Mouse (Mus musculus) heart, embryonic 10.5 days (tissue): Measurements from ENCODE around the gene Fryl. TPM values are rescaled to one million over a fixed set of nuclear protein-coding genes. Genes with fewer than 3 reads are reported as not detected.

Experiments used
- DNase-seq: peaks from one replicate; pipeline ENCODE4 v3.0.0-alpha.2; 2017; ENCODE audit warnings: low spot score
- H3K27ac ChIP-seq: fragments of 300-500 bp; sonication (generic); 2 replicates; pipeline ENCODE4 v1.5.1; 2016; ENCODE audit warnings: mild to moderate bottlenecking
- H3K27me3 ChIP-seq: fragments of 300-500 bp; sonication (generic); 2 replicates; pipeline ENCODE4 v1.6.1; 2016; ENCODE audit warnings: mild to moderate bottlenecking; ENCODE audit not compliant: poor library complexity, insufficient read depth, severe bottlenecking
- H3K36me3 ChIP-seq: fragments of 300-500 bp; sonication (generic); 2 replicates; pipeline ENCODE4 v1.6.1; 2016; ENCODE audit warnings: mild to moderate bottlenecking, moderate library complexity
- H3K4me1 ChIP-seq: fragments of 300-500 bp; sonication (generic); 2 replicates; pipeline ENCODE4 v1.6.1; 2016; ENCODE audit warnings: mild to moderate bottlenecking
- H3K4me3 ChIP-seq: fragments of 300-500 bp; sonication (generic); 2 replicates; pipeline ENCODE4 v1.5.1; 2016; ENCODE audit warnings: mild to moderate bottlenecking, moderate library complexity
- H3K9me3 ChIP-seq: fragments of 300-500 bp; sonication (generic); 2 replicates; pipeline ENCODE4 v1.6.1; 2016; ENCODE audit warnings: mild to moderate bottlenecking, moderate library complexity
- WGBS: fragments of 180-500 bp; shearing (Covaris S2); methylation state at CpG from one replicate; pipeline ENCODE4 v1.1.7; 2016; 5-methylcytosine and 5-hydroxymethylcytosine counted together
- polyA plus RNA-seq: library from polyadenylated mRNA; unstranded; fragments of >200 nt; fragmentation: Nextera tagmentation; extraction: Ambion mirVana; gene quantifications from 2 replicates; pipeline ENCODE4 v1.2.1, GENCODE M21; 2016

Fryl gene
- polyA plus RNA-seq, 1 experiment from 2014 or later = 27.7 TPM

- Histone ChIP-seq H3K36me3 (peaks cover 3% of the 10 kb centered on the region; the same call in 1 of the 2 replicates), H3K4me1 (peaks cover 42% of the 10 kb centered on the region), H3K27me3 (no peaks in the 10 kb centered on the region), H3K4me3 (no peak overlapping the region), H3K27ac (no peak overlapping the region), H3K9me3 (no peaks in the 10 kb centered on the region)
- 80% methylated on average over 7 of the region's 7 CpGs for WGBS
- DNase-seq = no peak
Observed at GRCm38 (mm10) chr5:73197796-73198195, 58.6 kb downstream of the Fryl start.

GRCm38 (mm10) chr5:73194740-73195139 is 61.7 kb downstream of the Fryl start:
- H3K27ac ChIP-seq = 0 out of 2 replicates have a peak overlapping the region, but pooled peaks have one; percentile 83
- 93% methylated on average over 14 of the region's 14 CpGs for WGBS
- H3K9me3 ChIP-seq = no peaks in the 10 kb centered on the region
- H3K36me3 ChIP-seq = peaks cover 3% of the 10 kb centered on the region; the same call in 1 of the 2 replicates
- H3K27me3 ChIP-seq = no peaks in the 10 kb centered on the region
- DNase-seq = no peak
- H3K4me3 ChIP-seq = no peak overlapping the region
- peaks cover 27% of the 10 kb centered on the region for H3K4me1 ChIP-seq

- peak overlapping the region; percentile 83 for H3K27ac ChIP-seq
- DNase-seq = peak; percentile 88
- H3K4me3 ChIP-seq = 0 out of 2 replicates have a peak overlapping the region, but pooled peaks have one; percentile 16
- 22% methylated on average over 8 of the region's 8 CpGs for WGBS
- no peaks in the 10 kb centered on the region for H3K27me3 ChIP-seq
- peaks cover 28% of the 10 kb centered on the region for H3K4me1 ChIP-seq
- H3K9me3 ChIP-seq = no peaks in the 10 kb centered on the region
- peaks cover 3% of the 10 kb centered on the region; the same call in 1 of the 2 replicates for H3K36me3 ChIP-seq
Observed at GRCm38 (mm10) chr5:73194083-73194570, 62.3 kb downstream of the Fryl start.

GRCm38 (mm10) chr5:73193627-73194026 is 62.8 kb downstream of the Fryl start:
- H3K36me3 ChIP-seq = peaks cover 5% of the 10 kb centered on the region; the same call in 1 of the 2 replicates
- H3K4me3 ChIP-seq = 0 out of 2 replicates have a peak overlapping the region, but pooled peaks have one; percentile 16
- H3K9me3 ChIP-seq = no peaks in the 10 kb centered on the region
- DNase-seq = peak; percentile 86
- H3K4me1 ChIP-seq = peaks cover 33% of the 10 kb centered on the region
- 29% methylated on average over 10 of the region's 10 CpGs for WGBS
- no peaks in the 10 kb centered on the region for H3K27me3 ChIP-seq
- H3K27ac ChIP-seq = peak overlapping the region; percentile 83

- DNase-seq = no peak
- Histone ChIP-seq H3K27ac (peak overlapping the region; percentile 83; the same call in 1 of the 2 replicates), H3K4me1 (peaks cover 39% of the 10 kb centered on the region), H3K36me3 (peaks cover 5% of the 10 kb centered on the region; the same call in 1 of the 2 replicates), H3K9me3 (no peaks in the 10 kb centered on the region), H3K4me3 (no peak overlapping the region), H3K27me3 (no peaks in the 10 kb centered on the region)
- WGBS = 83% methylated on average over 13 of the region's 13 CpGs
Observed at GRCm38 (mm10) chr5:73192870-73193576, 63.4 kb downstream of the Fryl start.

- H3K27ac ChIP-seq = 0 out of 2 replicates have a peak overlapping the region, but pooled peaks have one; percentile 42
- no peaks in the 10 kb centered on the region for H3K27me3 ChIP-seq
- WGBS = 39% methylated on average over 11 of the region's 11 CpGs
- no peak overlapping the region for H3K4me3 ChIP-seq
- peak; percentile 92 for DNase-seq
- H3K9me3 ChIP-seq = no peaks in the 10 kb centered on the region
- peaks cover 5% of the 10 kb centered on the region; the same call in 1 of the 2 replicates for H3K36me3 ChIP-seq
- H3K4me1 ChIP-seq = peaks cover 40% of the 10 kb centered on the region
Observed at GRCm38 (mm10) chr5:73191765-73192164, 64.7 kb downstream of the Fryl start.

- Histone ChIP-seq H3K4me3 (no peak overlapping the region; the same call in 1 of the 2 replicates), H3K27me3 (no peaks in the 10 kb centered on the region), H3K36me3 (peaks cover 5% of the 10 kb centered on the region; the same call in 1 of the 2 replicates), H3K4me1 (peaks cover 40% of the 10 kb centered on the region), H3K27ac (no peak overlapping the region), H3K9me3 (no peaks in the 10 kb centered on the region)
- DNase-seq = no peak
- 80% methylated on average over 5 of the region's 5 CpGs for WGBS
Observed at GRCm38 (mm10) chr5:73190164-73190563, 66.3 kb downstream of the Fryl start.

GRCm38 (mm10) chr5:73189443-73190160 is 66.8 kb downstream of the Fryl start:
- no peaks in the 10 kb centered on the region for H3K27me3 ChIP-seq
- DNase-seq = no peak
- 88% methylated on average over 9 of the region's 9 CpGs for WGBS
- H3K4me1 ChIP-seq = peaks cover 37% of the 10 kb centered on the region
- H3K36me3 ChIP-seq = 0 out of 2 replicates have a peak, but pooled peaks cover 2% of the 10 kb centered on the region
- no peak overlapping the region for H3K4me3 ChIP-seq
- no peaks in the 10 kb centered on the region for H3K9me3 ChIP-seq
- H3K27ac ChIP-seq = peak overlapping the region; percentile 29

- 0 out of 2 replicates have a peak, but pooled peaks cover 2% of the 10 kb centered on the region for H3K36me3 ChIP-seq
- peak overlapping the region; percentile 36; the same call in 1 of the 2 replicates for H3K27ac ChIP-seq
- 85% methylated on average over 7 of the region's 7 CpGs for WGBS
- H3K4me1 ChIP-seq = peaks cover 27% of the 10 kb centered on the region
- H3K9me3 ChIP-seq = no peaks in the 10 kb centered on the region
- no peaks in the 10 kb centered on the region for H3K27me3 ChIP-seq
- no peak overlapping the region for H3K4me3 ChIP-seq
- no peak for DNase-seq
Observed at GRCm38 (mm10) chr5:73188576-73188975, 67.8 kb downstream of the Fryl start.

- Histone ChIP-seq H3K27ac (peak overlapping the region; percentile 36; the same call in 1 of the 2 replicates), H3K27me3 (no peaks in the 10 kb centered on the region), H3K4me1 (peaks cover 23% of the 10 kb centered on the region), H3K4me3 (no peak overlapping the region), H3K9me3 (no peaks in the 10 kb centered on the region), H3K36me3 (0 out of 2 replicates have a peak, but pooled peaks cover 2% of the 10 kb centered on the region)
- 65% methylated on average over 5 of the region's 5 CpGs for whole genome bisulfite sequencing
- DNase-seq = no peak
Observed at GRCm38 (mm10) chr5:73188164-73188563, 68.3 kb downstream of the Fryl start.

- 0 out of 2 replicates have a peak, but pooled peaks cover 2% of the 10 kb centered on the region for H3K36me3 ChIP-seq
Observed at GRCm38 (mm10) chr5:73186912-73187311, 69.5 kb downstream of the Fryl start.

GRCm38 (mm10) chr5:73185424-73185823 is 71.0 kb downstream of the Fryl start:
- no peak overlapping the region for H3K27ac ChIP-seq
- H3K4me1 ChIP-seq = peaks cover 13% of the 10 kb centered on the region
- no peaks in the 10 kb centered on the region for H3K27me3 ChIP-seq
- DNase-seq = no peak
- H3K36me3 ChIP-seq = 0 out of 2 replicates have a peak, but pooled peaks cover 2% of the 10 kb centered on the region
- H3K9me3 ChIP-seq = no peaks in the 10 kb centered on the region
- H3K4me3 ChIP-seq = no peak overlapping the region
- WGBS = 87% methylated on average over 4 of the region's 4 CpGs

More at GRCm38 (mm10) chr5:73186912-73187311, 69.5 kb downstream of the Fryl start:
- 90% methylated on average over 5 of the region's 5 CpGs for WGBS
- Histone ChIP-seq H3K4me3 (no peak overlapping the region), H3K9me3 (no peaks in the 10 kb centered on the region), H3K4me1 (peaks cover 17% of the 10 kb centered on the region), H3K27me3 (no peaks in the 10 kb centered on the region), H3K27ac (no peak overlapping the region)
- no peak for DNase-seq
